Mouse (Mus musculus) urinary bladder, postnatal 14 days (tissue): ENCODE measurements around the gene Lbh.

Experiments used
- DNase-seq: peaks from one replicate; pipeline ENCODE4 v3.0.0; 2021; ENCODE audit warnings: low spot score

Gene Lbh

GRCm38 (mm10) chr17:72918053-72918452 lies at the start of gene Lbh:
Lbh (plus strand) TSS chr17:72918305.
- peak; percentile 90 for DNase-seq

- DNase-seq = no peak
These were observed 39.1 kb upstream of the Lbh start for GRCm38 (mm10) chr17:72878979-72879378.

- no peak for DNase-seq
These were observed 37.9 kb upstream of the Lbh start for GRCm38 (mm10) chr17:72880156-72880555.

- DNase-seq = no peak
These were observed 37.1 kb upstream of the Lbh start for GRCm38 (mm10) chr17:72881051-72881450.

- DNase-seq = no peak
These were observed 36.3 kb upstream of the Lbh start for GRCm38 (mm10) chr17:72881804-72882203.

GRCm38 (mm10) chr17:72889556-72890397 lies 28.3 kb upstream of the Lbh start:
- DNase-seq = peak; percentile 64

- DNase-seq = no peak
These were observed 27.7 kb upstream of the Lbh start for GRCm38 (mm10) chr17:72890398-72890898.

- no peak for DNase-seq
These were observed 26.5 kb upstream of the Lbh start for GRCm38 (mm10) chr17:72891556-72891955.

GRCm38 (mm10) chr17:72895506-72895905 lies 22.6 kb upstream of the Lbh start:
- DNase-seq = no peak

GRCm38 (mm10) chr17:72897076-72897475 lies 21.0 kb upstream of the Lbh start:
- DNase-seq = no peak

GRCm38 (mm10) chr17:72897961-72898360 lies 20.1 kb upstream of the Lbh start:
- DNase-seq = no peak

GRCm38 (mm10) chr17:72898775-72899174 lies 19.3 kb upstream of the Lbh start:
- DNase-seq = no peak

- no peak for DNase-seq
These were observed 17.1 kb upstream of the Lbh start for GRCm38 (mm10) chr17:72901021-72901420.

- DNase-seq = no peak
These were observed 16.4 kb upstream of the Lbh start for GRCm38 (mm10) chr17:72901705-72902104.

GRCm38 (mm10) chr17:72903321-72903720 lies 14.8 kb upstream of the Lbh start:
- no peak for DNase-seq

- no peak for DNase-seq
These were observed 14.1 kb upstream of the Lbh start for GRCm38 (mm10) chr17:72903921-72904421.

- DNase-seq = no peak
These were observed 13.2 kb upstream of the Lbh start for GRCm38 (mm10) chr17:72904873-72905272.

GRCm38 (mm10) chr17:72906231-72906896 lies 11.7 kb upstream of the Lbh start:
- DNase-seq = no peak

GRCm38 (mm10) chr17:72907211-72907610 lies 10.9 kb upstream of the Lbh start:
- no peak for DNase-seq

GRCm38 (mm10) chr17:72907777-72908176 lies 10.3 kb upstream of the Lbh start:
- no peak for DNase-seq

GRCm38 (mm10) chr17:72908561-72908960 lies 9.5 kb upstream of the Lbh start:
- DNase-seq = no peak

- DNase-seq = no peak
These were observed 8.8 kb upstream of the Lbh start for GRCm38 (mm10) chr17:72909061-72909852.
